Mouse (Mus musculus): ENCODE results near the gene Gpr50. TPM values are rescaled to one million over a fixed set of nuclear protein-coding genes. Genes with fewer than 3 reads are reported as not detected.
A peak's percentile ranks its signal among the peaks of the same experiment; 100 is the strongest.

Gpr50 gene
- total RNA-seq (2014; rRNA removed) (not detected in 2 replicates), polyA plus RNA-seq (2012; rRNA removed) (not detected in 2 replicates)

DNA sequence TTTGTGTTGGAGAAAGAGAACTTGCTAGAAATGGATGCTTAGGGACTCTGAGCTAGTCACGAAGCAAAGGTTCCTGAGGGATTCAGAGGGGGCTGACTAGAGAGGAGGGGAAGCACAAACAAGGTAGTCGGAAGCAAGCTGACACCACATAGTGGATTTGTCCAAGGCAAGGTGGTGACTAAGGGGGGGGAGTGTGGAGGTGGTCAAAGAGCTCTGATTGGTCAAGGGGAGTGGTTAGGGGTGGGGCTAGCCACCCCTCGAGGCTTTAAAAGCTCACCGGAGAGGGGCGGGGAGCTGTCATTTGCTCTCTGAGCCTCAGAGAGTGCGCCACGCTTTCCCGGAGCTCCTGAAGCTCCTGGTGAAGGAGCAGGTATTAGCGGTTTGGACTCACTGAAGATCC is at the start of gene Gpr50:
Gpr50 (plus strand) TSS at position 294 of the 400 bp plus-strand sequence.
- H3K27me3 ChIP-seq (ENCODE audit: control insufficient read depth, insufficient read depth, low read length), result peaks cover 10% of the 10 kb centered on the region; the same call in 1 of the 2 replicates
- WGBS, result 21% methylated on average over 9 of the region's 9 CpGs
- no peak for TF ChIP-seq CTCF (IDR thresholded peaks at IDR 0.05; ENCODE audit: low read depth, low read length)
- TF ChIP-seq POLR2A (IDR thresholded peaks at IDR 0.05; ENCODE audit: extremely low read depth, insufficient read depth, low read length), result no peak
- no peak for DNase-seq (ENCODE audit: extremely low read depth, low read depth, low spot score)
- H3K4me1 ChIP-seq (ENCODE audit: control insufficient read depth, insufficient read depth, low read length), result no peaks in the 10 kb centered on the region
- no peak within 1 kb of the TSS for H3K9ac ChIP-seq (ENCODE audit: low read depth, low read length)
- no peaks in the 10 kb centered on the region for H3K36me3 ChIP-seq (ENCODE audit: control insufficient read depth, insufficient read depth, low read length)
- H3K27ac ChIP-seq (replicated peaks; ENCODE audit: insufficient read depth, low read depth, low read length), result no peak within 1 kb of the TSS
- H3K4me3 ChIP-seq (ENCODE audit: insufficient read depth, low read depth, low read length), result no peak within 1 kb of the TSS
- no peaks in the 10 kb centered on the region for H3K79me2 ChIP-seq (ENCODE audit: control insufficient read depth, insufficient read depth, low read length)

DNA sequence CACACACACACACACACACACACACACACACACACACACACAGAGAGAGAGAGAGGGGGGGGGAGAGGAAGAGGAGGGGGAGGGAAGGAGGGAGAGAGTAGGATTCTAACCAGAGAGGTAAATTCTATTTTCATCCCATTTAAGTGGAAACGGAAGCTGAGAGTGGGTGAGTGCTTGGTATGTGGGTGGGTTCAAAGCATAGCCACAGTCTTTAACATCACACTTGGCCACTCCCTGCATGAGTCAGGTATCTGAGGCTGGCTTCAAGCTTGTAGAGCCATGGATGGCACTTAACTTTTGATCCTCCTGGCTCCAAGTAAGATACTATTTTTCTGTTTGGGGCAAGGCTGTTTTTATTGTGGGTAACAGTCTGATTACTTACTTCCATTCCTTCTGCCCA is 41.2 kb upstream of the Gpr50 start:
- Histone ChIP-seq H3K4me3 (ENCODE audit: insufficient read depth, low read depth, low read length) (no peak overlapping the region), H3K79me2 (ENCODE audit: control insufficient read depth, insufficient read depth, low read length) (no peaks in the 10 kb centered on the region), H3K9ac (ENCODE audit: low read depth, low read length) (no peak overlapping the region), H3K36me3 (ENCODE audit: control insufficient read depth, insufficient read depth, low read length) (no peaks in the 10 kb centered on the region), H3K27ac (replicated peaks; ENCODE audit: insufficient read depth, low read depth, low read length) (no peak overlapping the region), H3K4me1 (ENCODE audit: control insufficient read depth, insufficient read depth, low read length) (no peaks in the 10 kb centered on the region), H3K27me3 (ENCODE audit: control insufficient read depth, insufficient read depth, low read length) (no peaks in the 10 kb centered on the region)
- TF ChIP-seq CTCF (IDR thresholded peaks at IDR 0.05; ENCODE audit: low read depth, low read length) (no peak), POLR2A (IDR thresholded peaks at IDR 0.05; ENCODE audit: extremely low read depth, insufficient read depth, low read length) (no peak)
- 60% methylated on average over 1 of the region's 1 CpGs for WGBS
- no peak for DNase-seq (ENCODE audit: extremely low read depth, low read depth, low spot score)

DNA sequence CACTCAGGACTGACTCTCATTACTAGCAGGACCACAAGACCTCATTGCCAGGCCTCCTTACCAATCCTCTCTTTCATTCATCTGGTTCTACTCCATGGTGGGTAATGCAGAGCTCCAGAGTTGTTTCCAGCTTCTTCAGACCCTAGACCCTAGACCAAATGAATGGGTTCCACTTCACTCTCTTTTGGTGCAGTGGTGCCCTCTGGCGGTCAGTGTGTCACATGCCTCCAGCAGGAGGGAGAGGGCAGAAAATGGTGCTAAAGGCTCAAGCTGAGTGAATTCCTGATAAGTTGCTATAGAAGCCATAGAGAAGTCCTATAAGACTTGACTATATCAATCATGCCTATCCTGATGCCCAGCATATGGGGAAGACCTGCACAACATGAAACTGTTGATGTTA is 39.6 kb upstream of the Gpr50 start:
- Histone ChIP-seq H3K27me3 (ENCODE audit: control insufficient read depth, insufficient read depth, low read length) (no peaks in the 10 kb centered on the region), H3K4me1 (ENCODE audit: control insufficient read depth, insufficient read depth, low read length) (no peaks in the 10 kb centered on the region), H3K79me2 (ENCODE audit: control insufficient read depth, insufficient read depth, low read length) (no peaks in the 10 kb centered on the region), H3K4me3 (ENCODE audit: insufficient read depth, low read depth, low read length) (no peak overlapping the region), H3K27ac (replicated peaks; ENCODE audit: insufficient read depth, low read depth, low read length) (no peak overlapping the region), H3K9ac (ENCODE audit: low read depth, low read length) (no peak overlapping the region), H3K36me3 (ENCODE audit: control insufficient read depth, insufficient read depth, low read length) (no peaks in the 10 kb centered on the region)
- no peak for DNase-seq (ENCODE audit: extremely low read depth, low read depth, low spot score)
- TF ChIP-seq CTCF (IDR thresholded peaks at IDR 0.05; ENCODE audit: low read depth, low read length), result peak; percentile 62
- TF ChIP-seq POLR2A (IDR thresholded peaks at IDR 0.05; ENCODE audit: extremely low read depth, insufficient read depth, low read length), result no peak
- WGBS, result 7% methylated on average over 1 of the region's 1 CpGs

DNA sequence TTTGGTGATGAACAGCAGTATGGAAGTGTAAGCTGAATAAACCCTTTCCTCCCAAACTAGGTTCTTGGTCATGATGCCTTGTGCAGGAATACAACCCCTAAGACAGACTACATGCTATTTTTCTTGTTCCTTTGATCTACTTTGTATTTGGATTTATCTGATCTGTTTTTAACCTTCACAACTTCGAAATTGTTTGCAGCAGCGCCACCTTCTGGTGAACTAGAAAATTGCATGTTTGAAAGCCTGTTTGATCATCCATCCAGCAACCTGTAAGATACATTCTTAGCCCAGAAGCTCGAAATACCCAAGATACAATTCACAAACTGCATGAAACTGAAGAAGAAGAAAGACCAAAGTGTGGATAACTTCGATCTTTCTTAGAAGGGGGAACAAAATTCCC is 35.2 kb upstream of the Gpr50 start:
- Histone ChIP-seq H3K4me1 (ENCODE audit: control insufficient read depth, insufficient read depth, low read length) (no peaks in the 10 kb centered on the region), H3K4me3 (ENCODE audit: insufficient read depth, low read depth, low read length) (no peak overlapping the region), H3K27me3 (ENCODE audit: control insufficient read depth, insufficient read depth, low read length) (no peaks in the 10 kb centered on the region), H3K79me2 (ENCODE audit: control insufficient read depth, insufficient read depth, low read length) (no peaks in the 10 kb centered on the region), H3K27ac (replicated peaks; ENCODE audit: insufficient read depth, low read depth, low read length) (no peak overlapping the region), H3K9ac (ENCODE audit: low read depth, low read length) (no peak overlapping the region), H3K36me3 (ENCODE audit: control insufficient read depth, insufficient read depth, low read length) (no peaks in the 10 kb centered on the region)
- WGBS, result 3% methylated on average over 4 of the region's 4 CpGs
- no peak for TF ChIP-seq POLR2A (IDR thresholded peaks at IDR 0.05; ENCODE audit: extremely low read depth, insufficient read depth, low read length)
- no peak for TF ChIP-seq CTCF (IDR thresholded peaks at IDR 0.05; ENCODE audit: low read depth, low read length)
- DNase-seq (ENCODE audit: extremely low read depth, low read depth, low spot score), result peak; percentile 22

DNA sequence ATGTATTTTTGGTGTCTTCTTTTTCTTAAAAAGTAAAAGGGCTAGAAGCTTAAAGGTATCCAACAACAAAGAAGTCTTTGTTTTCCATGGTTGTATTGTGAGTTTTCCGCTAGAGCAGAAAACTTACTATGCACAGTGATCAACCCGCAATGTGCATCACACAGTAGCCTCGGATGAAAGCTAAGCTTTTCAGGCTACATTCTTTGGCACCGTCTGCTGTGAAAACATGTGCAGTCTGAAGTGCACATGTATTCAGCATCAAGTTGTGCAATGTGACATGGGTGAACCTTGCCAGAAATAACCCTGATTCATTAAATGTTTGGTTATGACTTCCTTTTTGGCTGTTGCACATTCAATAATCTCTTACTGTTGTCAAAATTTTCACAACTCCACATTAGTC is 32.8 kb upstream of the Gpr50 start:
- H3K36me3 ChIP-seq (ENCODE audit: control insufficient read depth, insufficient read depth, low read length), result no peaks in the 10 kb centered on the region
- H3K27me3 ChIP-seq (ENCODE audit: control insufficient read depth, insufficient read depth, low read length), result no peaks in the 10 kb centered on the region
- H3K4me3 ChIP-seq (ENCODE audit: insufficient read depth, low read depth, low read length), result no peak overlapping the region
- H3K4me1 ChIP-seq (ENCODE audit: control insufficient read depth, insufficient read depth, low read length), result no peaks in the 10 kb centered on the region
- no peak overlapping the region for H3K9ac ChIP-seq (ENCODE audit: low read depth, low read length)
- WGBS, result 27% methylated on average over 4 of the region's 4 CpGs
- DNase-seq (ENCODE audit: extremely low read depth, low read depth, low spot score), result peak; percentile 36
- no peak overlapping the region for H3K27ac ChIP-seq (replicated peaks; ENCODE audit: insufficient read depth, low read depth, low read length)
- H3K79me2 ChIP-seq (ENCODE audit: control insufficient read depth, insufficient read depth, low read length), result no peaks in the 10 kb centered on the region
- TF ChIP-seq POLR2A (IDR thresholded peaks at IDR 0.05; ENCODE audit: extremely low read depth, insufficient read depth, low read length), result no peak
- no peak for TF ChIP-seq CTCF (IDR thresholded peaks at IDR 0.05; ENCODE audit: low read depth, low read length)

DNA sequence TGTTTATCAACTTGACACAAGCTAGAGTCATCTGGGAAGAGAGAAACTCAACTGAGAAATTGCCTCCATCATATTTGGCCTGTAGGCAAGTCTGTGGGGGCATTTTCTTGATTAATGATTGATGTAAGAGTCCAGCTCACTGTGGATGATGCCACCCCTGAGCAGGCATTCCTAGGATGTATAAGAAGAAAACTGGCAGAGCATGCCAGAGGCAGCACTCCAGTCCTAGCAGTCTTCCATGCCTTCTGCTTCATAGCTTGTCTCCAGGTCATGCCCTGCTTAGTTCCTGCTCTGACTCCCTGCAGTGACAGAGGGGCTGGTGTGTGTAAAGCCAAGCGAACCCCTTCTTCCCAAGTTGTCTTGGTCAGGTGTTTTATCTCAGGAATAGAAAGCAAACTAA is 32.3 kb upstream of the Gpr50 start:
- Histone ChIP-seq H3K27ac (replicated peaks; ENCODE audit: insufficient read depth, low read depth, low read length) (no peak overlapping the region), H3K27me3 (ENCODE audit: control insufficient read depth, insufficient read depth, low read length) (no peaks in the 10 kb centered on the region), H3K4me3 (ENCODE audit: insufficient read depth, low read depth, low read length) (no peak overlapping the region), H3K79me2 (ENCODE audit: control insufficient read depth, insufficient read depth, low read length) (no peaks in the 10 kb centered on the region), H3K9ac (ENCODE audit: low read depth, low read length) (no peak overlapping the region), H3K36me3 (ENCODE audit: control insufficient read depth, insufficient read depth, low read length) (no peaks in the 10 kb centered on the region), H3K4me1 (ENCODE audit: control insufficient read depth, insufficient read depth, low read length) (no peaks in the 10 kb centered on the region)
- TF ChIP-seq CTCF (IDR thresholded peaks at IDR 0.05; ENCODE audit: low read depth, low read length) (no peak), POLR2A (IDR thresholded peaks at IDR 0.05; ENCODE audit: extremely low read depth, insufficient read depth, low read length) (no peak)
- WGBS, result 58% methylated on average over 1 of the region's 1 CpGs
- no peak for DNase-seq (ENCODE audit: extremely low read depth, low read depth, low spot score)
